Mouse (Mus musculus) hindbrain, embryonic 14.5 days (tissue): ENCODE measurements around the gene Fam149b. TPM values are rescaled to one million over a fixed set of nuclear protein-coding genes. Genes with fewer than 3 reads are reported as not detected.
"Not testable (repeated sequence)": the region's sequence is repeated elsewhere in the genome, so short reads cannot be mapped to it uniquely, and the experiment has no call there.

Experiments used
- ATAC-seq: fragments of 200-750 bp; cut with Nextera tagmentation; 2 replicates; pipeline ENCODE4 v1.8.0; 2017; ENCODE audit warnings: moderate number of reproducible peaks, mild to moderate bottlenecking, moderate TSS enrichment, moderate library complexity; ENCODE audit not compliant: low FRiP score
- DNase-seq: peaks from one replicate; pipeline ENCODE4 v3.0.0-alpha.2; 2015; ENCODE audit warnings: low spot score
- H3K27ac ChIP-seq: fragments of 300-500 bp; sonication (generic); 2 replicates; pipeline ENCODE4 v1.5.1; 2014; ENCODE audit warnings: mild to moderate bottlenecking, moderate library complexity
- H3K27me3 ChIP-seq: fragments of 300-500 bp; sonication (generic); 2 replicates; pipeline ENCODE4 v1.6.1; 2014; ENCODE audit warnings: mild to moderate bottlenecking, low read length, mixed read lengths; ENCODE audit not compliant: control insufficient read depth, insufficient read depth
- H3K36me3 ChIP-seq: fragments of 300-500 bp; sonication (generic); replicated peaks from 2 replicates; pipeline ENCODE4 v1.6.1; 2014; ENCODE audit not compliant: control insufficient read depth, insufficient read depth
- H3K4me1 ChIP-seq: fragments of 300-500 bp; sonication (generic); replicated peaks from 2 replicates; pipeline ENCODE4 v1.6.1; 2014; ENCODE audit warnings: antibody characterized with exemption, low read length, mixed read lengths; ENCODE audit not compliant: control insufficient read depth, insufficient read depth
- H3K4me2 ChIP-seq: fragments of 300-500 bp; sonication (generic); replicated peaks from 2 replicates; pipeline ENCODE4 v1.6.1; 2014; ENCODE audit warnings: mild to moderate bottlenecking, moderate library complexity
- H3K4me3 ChIP-seq: fragments of 300-500 bp; sonication (generic); replicated peaks from 2 replicates; pipeline ENCODE4 v1.5.1; 2014; ENCODE audit warnings: mild to moderate bottlenecking, low read length
- H3K9ac ChIP-seq: fragments of 300-500 bp; sonication (generic); 2 replicates; pipeline ENCODE4 v1.6.1; 2014
- H3K9me3 ChIP-seq: fragments of 300-500 bp; sonication (generic); 2 replicates; pipeline ENCODE4 v1.6.1; 2016; ENCODE audit warnings: low read length; ENCODE audit not compliant: control insufficient read depth
- WGBS: fragments of 180-500 bp; shearing (Covaris S2); extraction: QIAGEN DNeasy Blood & Tissue Kit; methylation state at CpG from one replicate; pipeline ENCODE4 v1.1.7; 2014; 5-methylcytosine and 5-hydroxymethylcytosine counted together
- polyA plus RNA-seq: library from polyadenylated mRNA; unstranded; fragments of >200 nt; fragmentation: Nextera tagmentation; extraction: Ambion mirVana; gene quantifications from 2 replicates; pipeline ENCODE4 v1.2.1, GENCODE M21; 2014

The Fam149b gene
- polyA plus RNA-seq = 45.6 and 46.7 TPM in 2 replicates

DNA sequence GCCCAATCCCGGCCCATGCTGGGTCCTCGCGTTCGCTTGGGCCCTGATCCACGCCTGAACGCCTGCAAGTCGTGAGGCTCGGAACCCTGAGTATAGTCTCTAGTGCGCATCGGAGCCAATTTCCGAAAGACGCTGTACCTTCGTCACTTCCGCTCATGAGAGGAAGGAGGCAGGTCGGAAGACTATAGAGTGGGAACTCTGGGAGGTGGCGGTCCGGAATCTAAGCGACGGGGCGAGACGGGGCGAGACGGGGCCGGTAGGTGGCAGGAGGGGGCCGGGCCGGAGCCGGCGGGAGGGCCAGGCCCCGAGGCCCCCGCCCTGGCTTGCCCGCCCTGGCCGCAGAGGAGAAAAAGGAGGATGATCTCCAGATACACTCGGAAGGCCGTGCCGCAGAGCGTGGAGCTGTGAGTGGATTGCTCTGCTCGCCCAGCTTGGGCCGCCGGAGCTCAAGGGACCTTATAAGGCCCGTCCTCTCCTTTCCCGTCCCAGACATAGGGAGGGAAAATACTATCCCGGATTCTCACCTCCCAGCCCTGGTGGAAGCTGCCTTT lies at the start of gene Fam149b, which contains the start of gene Ecd:
Gene Fam149b (plus strand): TSS at position 172 of the 551 bp plus-strand sequence.
Gene Ecd (minus strand): TSS at position 131 of the 551 bp plus-strand sequence.
- Histone ChIP-seq H3K4me2 (peak within 1 kb of the TSS; percentile 81), H3K9me3 (no peaks in the 10 kb centered on the region), H3K4me1 (peaks cover 20% of the 10 kb centered on the region), H3K27ac (peak within 1 kb of the TSS; percentile 90), H3K4me3 (peak within 1 kb of the TSS; percentile 59), H3K36me3 (peaks cover 36% of the 10 kb centered on the region), H3K27me3 (no peaks in the 10 kb centered on the region), H3K9ac (peak within 1 kb of the TSS; percentile 91)
- under 1% methylated on average over 33 of the region's 42 CpGs for WGBS
- DNase-seq (peak; percentile 99), ATAC-seq (peak; percentile 99)

DNA sequence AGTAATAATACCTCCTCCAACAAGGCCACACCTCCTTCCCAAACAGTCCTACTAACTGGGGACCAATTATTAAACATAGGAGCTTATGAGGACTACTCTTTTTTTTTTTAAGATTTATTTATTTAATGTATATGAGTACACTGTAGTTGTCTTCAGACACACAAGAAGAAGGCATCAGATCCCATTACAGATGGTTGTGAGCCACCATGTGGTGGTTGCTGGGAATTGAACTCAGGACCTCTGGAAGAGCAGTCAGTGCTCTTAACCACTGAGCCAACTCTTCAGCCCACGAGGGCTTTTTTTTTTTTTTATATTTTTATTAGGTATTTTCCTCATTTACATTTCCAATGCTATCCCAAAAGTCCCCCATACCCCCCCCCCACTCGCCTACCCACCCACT lies 42.9 kb upstream of the Fam149b start:
- H3K4me1 ChIP-seq, H3K9me3 ChIP-seq, H3K4me2 ChIP-seq, H3K4me3 ChIP-seq, ATAC-seq, DNase-seq, H3K9ac ChIP-seq, H3K27me3 ChIP-seq, H3K27ac ChIP-seq: not testable (repeated sequence)
- H3K36me3 ChIP-seq = peaks cover 32% of the 10 kb centered on the region
- WGBS = 66% methylated on average over 2 of the region's 2 CpGs

DNA sequence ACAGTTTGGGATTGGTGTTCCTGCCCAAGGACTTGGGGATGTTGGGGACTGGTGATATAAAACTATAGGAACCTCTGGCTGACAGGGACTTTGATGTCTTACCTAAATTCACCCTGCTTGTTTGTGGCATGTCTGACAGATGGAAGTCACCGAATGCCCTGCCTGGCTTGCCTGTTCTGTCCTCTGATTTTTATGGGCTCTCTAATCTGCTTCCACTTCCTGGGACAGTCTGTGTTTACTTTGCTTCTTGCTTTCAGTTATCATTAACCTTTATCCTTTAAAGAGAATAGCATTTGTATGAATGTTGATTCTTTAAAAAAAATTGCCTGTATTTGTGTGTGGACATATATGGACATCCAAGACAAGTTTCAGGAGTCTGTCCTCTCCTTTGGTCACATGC lies 32.8 kb upstream of the Fam149b start:
- Histone ChIP-seq H3K36me3 (peaks cover 39% of the 10 kb centered on the region), H3K4me1 (no peaks in the 10 kb centered on the region)
- WGBS = 92% methylated on average over 1 of the region's 1 CpGs

DNA sequence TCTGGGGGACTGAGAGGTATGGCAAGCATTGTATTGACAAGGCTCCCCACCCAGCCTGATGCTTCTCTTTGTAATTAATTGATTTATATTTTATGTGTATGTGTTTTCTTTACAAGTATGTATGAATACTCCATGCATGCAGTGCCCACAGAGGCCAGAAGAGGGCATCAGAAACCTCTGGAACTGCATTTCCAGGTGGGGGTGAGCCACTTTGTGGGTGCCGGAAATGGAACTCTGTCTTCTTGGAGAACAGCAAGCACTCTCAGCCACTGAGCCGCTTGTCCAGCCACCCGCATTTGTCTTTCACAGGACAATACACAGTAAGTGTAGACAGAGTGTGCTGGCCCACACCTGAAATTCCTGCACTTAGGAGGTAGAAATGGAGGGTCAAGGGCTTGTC lies 28.5 kb upstream of the Fam149b start:
- Histone ChIP-seq H3K36me3 (peaks cover 64% of the 10 kb centered on the region), H3K4me3 (no peak overlapping the region), H3K27me3 (no peaks in the 10 kb centered on the region)

More for the DNA sequence above, 32.8 kb upstream of the Fam149b start:
- no peak overlapping the region for H3K9ac ChIP-seq
- ATAC-seq (no peak), DNase-seq (no peak)
- no peaks in the 10 kb centered on the region for H3K27me3 ChIP-seq
- H3K4me2 ChIP-seq = no peak overlapping the region
- no peak overlapping the region for H3K4me3 ChIP-seq
- H3K27ac ChIP-seq = no peak overlapping the region
- no peaks in the 10 kb centered on the region for H3K9me3 ChIP-seq

DNA sequence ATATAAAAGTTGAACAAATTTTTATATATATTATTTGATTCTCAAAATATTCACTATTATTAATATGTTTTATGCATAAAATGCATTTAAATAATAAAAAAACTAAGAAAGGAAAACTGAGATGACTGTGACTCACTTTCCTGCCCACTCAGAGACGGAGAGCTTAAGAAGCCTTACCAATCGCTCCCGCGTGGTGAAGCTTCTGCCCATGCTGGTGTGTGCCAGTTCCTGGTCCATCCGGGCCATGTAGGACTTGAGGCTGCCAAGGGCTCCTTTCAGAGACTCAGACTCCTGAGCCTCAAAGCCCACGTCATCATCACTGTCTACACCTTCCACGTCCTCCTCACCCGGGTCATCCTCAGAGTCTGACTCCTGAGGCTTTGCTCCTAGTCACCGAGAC lies 23.8 kb upstream of the Fam149b start:
- WGBS = 95% methylated on average over 9 of the region's 9 CpGs

More for the DNA sequence above, 28.5 kb upstream of the Fam149b start:
- no peak overlapping the region for H3K27ac ChIP-seq
- DNase-seq = no peak
- WGBS = 86% methylated on average over 3 of the region's 3 CpGs
- no peaks in the 10 kb centered on the region for H3K9me3 ChIP-seq
- no peaks in the 10 kb centered on the region for H3K4me1 ChIP-seq
- H3K4me2 ChIP-seq = no peak overlapping the region
- H3K9ac ChIP-seq = no peak overlapping the region
- no peak for ATAC-seq

DNA sequence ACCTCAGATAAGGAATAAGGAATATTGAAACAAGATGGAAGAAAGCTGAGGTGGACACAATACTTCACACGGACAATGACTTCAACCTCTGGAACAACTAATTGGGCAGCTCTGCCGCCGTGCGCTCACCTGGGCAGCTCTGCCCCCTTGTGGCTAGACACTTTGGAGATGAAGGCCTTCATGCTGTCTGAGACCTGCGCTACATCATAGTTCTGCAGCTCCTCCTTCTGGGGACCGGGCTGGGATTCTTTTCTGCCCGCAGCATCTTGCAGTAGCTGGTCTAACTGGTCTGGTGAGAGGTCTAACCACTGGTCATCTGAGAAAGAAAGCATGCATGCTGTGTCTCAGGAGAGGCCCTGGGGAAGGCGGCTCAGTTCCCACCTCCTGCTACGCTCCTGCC lies 19.5 kb upstream of the Fam149b start:
- Histone ChIP-seq H3K4me2 (no peak overlapping the region), H3K4me3 (no peak overlapping the region)
- 72% methylated on average over 9 of the region's 9 CpGs for WGBS

More for the DNA sequence above, 23.8 kb upstream of the Fam149b start:
- peaks cover 81% of the 10 kb centered on the region for H3K36me3 ChIP-seq
- ATAC-seq = no peak
- H3K4me1 ChIP-seq = no peaks in the 10 kb centered on the region
- H3K27ac ChIP-seq = no peak overlapping the region
- no peak overlapping the region for H3K4me2 ChIP-seq
- no peaks in the 10 kb centered on the region for H3K9me3 ChIP-seq
- H3K4me3 ChIP-seq = no peak overlapping the region
- no peak for DNase-seq
- H3K9ac ChIP-seq = no peak overlapping the region
- H3K27me3 ChIP-seq = no peaks in the 10 kb centered on the region

DNA sequence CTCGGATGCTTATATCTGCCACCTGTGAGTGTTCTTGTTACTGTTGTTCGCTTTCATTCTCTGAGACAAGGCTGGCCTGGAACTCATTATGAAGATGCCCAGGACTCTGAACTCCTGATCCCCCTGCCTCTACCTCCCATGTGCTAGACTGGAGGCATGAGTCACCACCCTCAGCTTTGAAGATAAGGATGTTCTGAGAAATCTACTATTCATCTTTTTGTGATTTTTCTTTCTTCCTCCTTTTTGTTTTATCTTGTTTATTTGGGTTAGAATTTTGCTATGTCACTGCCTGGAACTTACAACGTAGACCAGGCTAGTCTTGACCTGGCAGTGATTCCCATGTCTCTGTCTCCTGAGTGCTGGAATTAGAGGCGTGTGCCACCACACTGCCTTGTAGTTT lies 16.6 kb upstream of the Fam149b start:
- no peak overlapping the region for H3K4me3 ChIP-seq
- H3K27ac ChIP-seq = no peak overlapping the region
- no peaks in the 10 kb centered on the region for H3K9me3 ChIP-seq
- no peaks in the 10 kb centered on the region for H3K27me3 ChIP-seq
- ATAC-seq (no peak), DNase-seq (no peak)
- peaks cover 94% of the 10 kb centered on the region for H3K36me3 ChIP-seq
- no peak overlapping the region for H3K9ac ChIP-seq
- no peaks in the 10 kb centered on the region for H3K4me1 ChIP-seq
- WGBS = 95% methylated on average over 4 of the region's 4 CpGs
- no peak overlapping the region for H3K4me2 ChIP-seq

More for the DNA sequence above, 19.5 kb upstream of the Fam149b start:
- Histone ChIP-seq H3K4me1 (no peaks in the 10 kb centered on the region), H3K27ac (no peak overlapping the region), H3K27me3 (no peaks in the 10 kb centered on the region), H3K9me3 (no peaks in the 10 kb centered on the region), H3K9ac (no peak overlapping the region), H3K36me3 (peaks cover 88% of the 10 kb centered on the region)
- no peak for ATAC-seq
- no peak for DNase-seq

DNA sequence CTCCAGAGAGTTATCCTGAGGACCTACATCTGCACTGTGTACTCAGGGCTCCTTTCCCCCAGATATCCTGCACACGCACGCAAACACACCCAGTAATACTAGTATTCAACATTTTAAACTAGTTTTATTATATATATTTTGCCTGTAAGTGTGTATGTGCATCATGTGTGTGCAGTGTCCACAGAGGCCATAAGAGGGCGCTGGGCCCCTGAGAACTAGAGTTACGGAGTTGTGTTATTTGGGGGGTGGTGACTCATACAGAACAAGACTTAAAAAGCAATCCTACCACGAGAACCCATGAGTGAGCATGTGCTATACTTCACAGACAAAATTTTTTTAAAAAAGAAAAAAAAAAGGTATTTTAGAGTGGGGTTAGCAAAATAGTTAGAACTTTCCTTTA lies 8.5 kb upstream of the Fam149b start:
- Histone ChIP-seq H3K27me3 (no peaks in the 10 kb centered on the region), H3K4me1 (no peaks in the 10 kb centered on the region), H3K4me2 (no peak overlapping the region), H3K9ac (no peak overlapping the region), H3K27ac (no peak overlapping the region), H3K9me3 (no peaks in the 10 kb centered on the region), H3K36me3 (peaks cover 60% of the 10 kb centered on the region), H3K4me3 (no peak overlapping the region)
- ATAC-seq = no peak
- DNase-seq = no peak
- WGBS = 96% methylated on average over 5 of the region's 5 CpGs

DNA sequence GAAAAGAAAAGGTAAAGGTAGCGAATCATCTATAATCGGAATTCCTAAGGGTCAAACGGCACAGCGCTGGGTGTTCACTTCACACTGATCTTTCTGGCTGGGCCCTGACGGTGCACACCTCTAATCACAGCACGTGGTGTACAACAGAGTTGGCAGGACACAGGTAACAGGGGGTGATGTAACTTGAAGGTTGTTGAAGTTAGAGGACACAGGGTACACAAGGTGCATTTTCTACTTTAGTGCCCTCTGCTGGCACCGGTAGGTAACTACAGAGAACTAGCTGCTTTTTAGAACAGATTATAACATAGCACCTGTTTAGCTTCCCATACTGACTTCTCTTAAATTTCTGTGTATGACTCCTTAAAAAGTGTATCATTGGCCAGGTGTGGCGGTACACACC lies 7.8 kb upstream of the Fam149b start:
- peaks cover 55% of the 10 kb centered on the region for H3K36me3 ChIP-seq
- no peak overlapping the region for H3K4me3 ChIP-seq
- H3K4me1 ChIP-seq = no peaks in the 10 kb centered on the region
- no peak overlapping the region for H3K27ac ChIP-seq
- ATAC-seq = no peak
- 86% methylated on average over 8 of the region's 8 CpGs for WGBS
- DNase-seq = no peak
- H3K9me3 ChIP-seq = no peaks in the 10 kb centered on the region
- no peak overlapping the region for H3K4me2 ChIP-seq
- no peak overlapping the region for H3K9ac ChIP-seq
- no peaks in the 10 kb centered on the region for H3K27me3 ChIP-seq

DNA sequence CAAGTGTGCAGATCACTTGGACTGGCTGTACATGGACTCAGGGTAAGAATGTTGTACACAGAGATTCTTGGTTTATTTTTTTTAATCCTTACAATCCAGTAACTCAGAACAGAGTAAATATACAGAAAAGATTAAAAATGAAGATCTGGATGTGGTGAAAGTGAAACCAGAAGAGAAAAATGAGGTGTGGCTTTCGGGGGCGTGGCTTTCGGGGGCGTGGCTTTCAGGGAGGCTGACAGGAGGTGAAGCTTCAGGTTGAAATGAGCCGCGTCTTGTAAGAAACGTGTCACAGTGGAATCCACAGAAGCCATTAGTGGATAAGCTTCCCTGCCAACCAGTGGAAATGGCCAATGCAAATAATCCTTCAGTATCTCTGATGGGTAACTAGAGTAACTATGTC lies 7.1 kb upstream of the Fam149b start:
- Histone ChIP-seq H3K27ac (no peak overlapping the region), H3K4me1 (no peaks in the 10 kb centered on the region), H3K36me3 (peaks cover 54% of the 10 kb centered on the region), H3K4me3 (no peak overlapping the region), H3K4me2 (no peak overlapping the region), H3K9ac (no peak overlapping the region), H3K27me3 (no peaks in the 10 kb centered on the region), H3K9me3 (no peaks in the 10 kb centered on the region)
- WGBS = 87% methylated on average over 7 of the region's 7 CpGs
- DNase-seq = no peak
- no peak for ATAC-seq
